Mouse (Mus musculus) myocyte (in vitro differentiated cells): ENCODE measurements around the gene Mitf.

Experiments used
- CEBPB ChIP-seq: IDR thresholded peaks from 2 replicates; pipeline ENCODE4 v1.6.1; 2011; ENCODE audit warnings: mild to moderate bottlenecking, moderate library complexity; ENCODE audit not compliant: poor library complexity, insufficient read depth, severe bottlenecking
- E2F4 ChIP-seq: IDR thresholded peaks from one replicate; pipeline ENCODE4 v1.6.1; 2011; ENCODE audit warnings: mild to moderate bottlenecking, control low read depth, moderate library complexity; ENCODE audit not compliant: insufficient read depth
- MAX ChIP-seq: IDR thresholded peaks from one replicate; pipeline ENCODE4 v1.6.1; 2011; ENCODE audit warnings: low read depth, mild to moderate bottlenecking, control low read depth
- MYOD1 ChIP-seq, 3 experiments: IDR thresholded peaks; one replicate each; pipeline ENCODE4 v1.6.1; 2011; ENCODE audit warnings: control low read depth in 2 of 3, low read depth in 2 of 3, mild to moderate bottlenecking in 2 of 3, moderate library complexity in 1 of 3; ENCODE audit not compliant: insufficient read length in 2 of 3, control insufficient read depth in 1 of 3
- MYOG ChIP-seq, 3 experiments: IDR thresholded peaks; one replicate each; pipeline ENCODE4 v1.6.1; 2011; ENCODE audit warnings: control low read depth in 2 of 3, low read depth in 2 of 3, mild to moderate bottlenecking in 2 of 3; ENCODE audit not compliant: insufficient read length in 2 of 3, control insufficient read depth in 1 of 3, insufficient read depth in 1 of 3
- POLR2A ChIP-seq: IDR thresholded peaks from one replicate; pipeline ENCODE4 v1.6.1; 2011; ENCODE audit warnings: low read depth, mild to moderate bottlenecking, control low read depth, moderate library complexity; ENCODE audit not compliant: insufficient read length
- POLR2AphosphoS2 ChIP-seq: IDR thresholded peaks from one replicate; pipeline ENCODE4 v1.6.1; 2011; ENCODE audit warnings: low read depth, control low read depth; ENCODE audit not compliant: insufficient read length
- REST ChIP-seq: IDR thresholded peaks from one replicate; pipeline ENCODE4 v1.6.1; 2011; ENCODE audit warnings: mild to moderate bottlenecking, control low read depth, moderate library complexity; ENCODE audit not compliant: insufficient read depth, insufficient read length
- SRF ChIP-seq: IDR thresholded peaks from one replicate; pipeline ENCODE4 v1.6.1; 2011; ENCODE audit warnings: low read depth; ENCODE audit not compliant: control insufficient read depth, insufficient read length
- TCF12 ChIP-seq: IDR thresholded peaks from one replicate; pipeline ENCODE4 v1.6.1; 2011; ENCODE audit warnings: mild to moderate bottlenecking, control low read depth; ENCODE audit not compliant: poor library complexity, insufficient read depth, severe bottlenecking
- TCF3 ChIP-seq: IDR thresholded peaks from one replicate; pipeline ENCODE4 v1.6.1; 2011; ENCODE audit warnings: low read depth, control low read depth; ENCODE audit not compliant: insufficient read length
- USF1 ChIP-seq: IDR thresholded peaks from one replicate; pipeline ENCODE4 v1.6.1; 2011; ENCODE audit warnings: low read depth, mild to moderate bottlenecking, control low read depth, moderate library complexity

DNA sequence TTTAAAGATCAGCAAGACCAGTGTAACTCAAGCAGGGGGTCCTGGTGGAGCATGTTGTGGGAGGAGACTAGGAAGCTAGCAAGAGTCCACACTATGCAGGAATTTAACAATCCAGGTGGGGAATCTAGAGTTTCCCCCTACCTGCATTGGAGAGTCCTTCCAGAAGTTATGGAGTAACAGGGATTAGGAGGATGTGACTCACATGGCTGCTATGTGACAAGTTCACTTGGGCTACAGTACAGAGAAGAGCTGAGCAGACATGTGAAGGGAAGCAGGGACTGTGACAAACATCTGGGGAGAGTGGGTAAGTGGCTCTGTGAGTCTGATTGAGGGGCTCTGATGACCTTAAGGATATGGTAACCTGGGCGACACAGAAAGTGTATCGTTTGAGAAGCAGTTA lies 66.2 kb downstream of the Mitf start:
- TF ChIP-seq TCF12 (no peak), MYOG (IDR thresholded peaks at IDR 0.05; ENCODE audit: control insufficient read depth in 1 of 3, insufficient read depth in 1 of 3, insufficient read length in 2 of 3, low read depth in 2 of 3) (no peak), POLR2A (no peak), SRF (no peak), MYOD1 (IDR thresholded peaks at IDR 0.05; ENCODE audit: control insufficient read depth in 1 of 3, insufficient read length in 2 of 3, low read depth in 2 of 3) (no peak), USF1 (no peak), MAX (no peak), POLR2AphosphoS2 (no peak), E2F4 (no peak), CEBPB (no peak), REST (no peak), TCF3 (no peak)
